Mouse (Mus musculus) liver, embryonic 14.5 days (tissue): ENCODE measurements around the gene Slc51b.

Experiments used
- CTCF ChIP-seq: IDR thresholded peaks from 2 replicates; pipeline ENCODE4 v1.5.1; 2016; ENCODE audit warnings: antibody characterized with exemption, low read depth, control low read depth
- EP300 ChIP-seq: IDR thresholded peaks from 2 replicates; pipeline ENCODE4 v1.6.1; 2016; ENCODE audit warnings: antibody characterized with exemption, low read depth

DNA sequence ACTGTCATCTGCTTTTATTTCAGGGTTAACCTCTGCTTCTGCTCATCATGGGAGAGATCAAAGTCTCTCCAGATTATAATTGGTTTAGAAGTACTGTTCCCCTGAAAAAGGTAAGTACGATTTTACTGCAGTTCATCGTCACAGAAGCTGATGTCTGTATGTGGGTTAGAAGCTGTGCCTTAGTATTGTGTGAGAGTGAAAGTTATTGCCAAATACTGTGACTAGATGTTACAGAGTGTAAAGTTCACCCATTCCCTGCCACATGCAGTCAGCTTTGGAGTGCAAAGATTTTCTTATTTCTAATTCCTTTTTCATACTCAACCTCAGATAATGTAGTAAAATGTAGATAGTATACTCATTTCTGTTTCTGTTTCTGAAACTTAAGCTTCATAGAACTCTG is 42.5 kb upstream of the Slc51b start:
- TF ChIP-seq CTCF (no peak), EP300 (no peak)
